Mouse (Mus musculus): ENCODE results near the gene Smim17.
A peak's percentile ranks its signal among the peaks of the same experiment; 100 is the strongest.
"Not testable (repeated sequence)": the region's sequence is repeated elsewhere in the genome, so short reads cannot be mapped to it uniquely, and the experiment has no call there.

Smim17 gene

DNA sequence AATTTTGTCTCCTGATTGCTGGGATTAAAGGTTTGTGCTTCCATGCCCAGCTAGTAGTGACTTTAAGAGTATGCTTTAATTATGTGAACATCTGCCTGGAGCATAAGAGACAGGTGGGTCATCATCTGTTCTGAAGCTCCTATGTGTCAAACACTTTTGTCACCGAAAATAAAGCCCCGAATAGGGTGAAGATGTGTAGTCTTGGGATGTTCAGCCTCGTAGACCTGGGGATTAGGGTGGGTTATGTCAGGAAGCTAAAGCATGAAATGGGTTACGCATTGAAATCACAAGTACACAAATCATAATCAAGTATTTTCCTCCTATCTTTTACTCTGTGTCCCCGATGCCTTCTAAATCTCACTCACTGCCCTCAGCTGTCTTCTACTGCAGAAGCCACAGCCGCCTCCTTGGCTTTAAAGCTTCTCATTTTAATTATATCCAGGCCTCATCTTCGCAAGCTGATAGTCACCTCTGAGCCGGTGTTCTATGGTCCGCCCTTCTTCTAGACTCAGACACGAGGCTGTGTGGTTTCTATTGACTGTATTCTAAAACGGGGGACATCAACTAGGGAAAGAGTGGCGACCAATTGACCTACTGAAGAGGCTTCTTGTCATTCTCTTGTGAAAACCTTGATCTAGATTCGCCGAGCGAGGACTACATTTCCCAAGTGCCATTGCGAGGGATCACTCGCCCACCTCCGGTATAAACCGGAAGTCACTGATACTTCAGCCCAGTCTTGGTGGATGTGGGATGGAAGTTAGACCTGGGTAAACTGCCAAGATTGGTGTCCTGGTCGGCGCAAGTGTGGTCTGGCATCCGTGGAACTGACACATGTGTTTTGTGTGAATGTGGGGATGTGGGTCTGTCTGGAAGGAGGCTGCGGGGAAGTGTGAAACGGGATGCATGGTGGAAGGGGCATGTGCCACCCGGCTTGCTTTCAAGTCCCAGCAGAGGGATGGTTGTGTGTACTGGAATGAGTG lies at the start of gene Smim17:
Gene Smim17, plus strand, starts transcription at position 720 of the 980 bp plus-strand sequence.
- peak; percentile 82 to 83 for DNase-seq

DNA sequence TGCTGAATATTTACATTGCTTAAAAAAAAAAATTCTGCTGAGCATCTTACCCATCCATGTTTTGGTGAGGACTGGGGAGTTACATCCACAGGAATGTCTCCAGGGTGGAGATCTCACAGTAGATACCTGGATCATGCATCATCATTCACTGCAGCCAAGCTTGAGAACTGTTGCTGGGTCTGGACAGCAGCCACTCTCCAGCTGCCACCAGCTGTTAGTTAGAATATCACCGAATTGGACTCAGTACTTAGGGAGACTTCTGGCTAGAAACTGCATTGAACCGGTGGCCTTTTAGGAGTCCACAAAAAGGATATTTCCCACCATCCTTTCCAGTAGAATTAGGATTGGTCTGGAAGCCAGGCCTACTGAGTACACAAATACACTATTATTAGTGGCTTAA lies 40.4 kb upstream of the Smim17 start:
- no peak for DNase-seq

DNA sequence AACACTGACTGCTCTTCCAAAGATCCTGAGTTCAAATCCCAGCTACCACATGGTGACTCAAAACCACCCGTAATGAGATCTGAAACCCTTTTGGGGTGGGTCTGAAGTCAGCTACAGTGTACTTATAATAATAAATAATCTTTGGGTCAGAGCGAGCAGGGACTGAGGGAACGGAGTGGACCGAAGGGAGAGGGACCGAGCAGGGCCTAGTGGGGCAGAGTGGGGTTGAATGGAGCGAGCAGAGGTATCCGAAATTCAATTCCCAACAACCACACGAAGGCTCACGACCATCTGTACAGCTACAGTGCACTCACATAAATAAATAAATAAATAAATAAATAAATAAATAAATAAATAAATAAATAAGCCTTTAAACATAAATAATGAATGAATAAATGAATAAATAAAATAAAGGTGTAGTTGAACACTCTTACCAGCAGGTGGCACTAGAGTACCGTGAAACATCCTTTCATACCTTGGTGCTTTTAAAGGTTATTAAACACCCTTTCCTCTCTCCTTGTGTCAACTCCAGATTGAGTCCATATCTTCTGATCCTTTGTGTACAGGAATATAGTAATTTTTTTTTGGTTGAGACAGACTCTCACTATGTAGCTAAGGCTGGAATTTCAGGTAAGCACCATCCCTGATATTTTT lies 39.5 kb upstream of the Smim17 start:
- peak; percentile 53 to 76 for DNase-seq

DNA sequence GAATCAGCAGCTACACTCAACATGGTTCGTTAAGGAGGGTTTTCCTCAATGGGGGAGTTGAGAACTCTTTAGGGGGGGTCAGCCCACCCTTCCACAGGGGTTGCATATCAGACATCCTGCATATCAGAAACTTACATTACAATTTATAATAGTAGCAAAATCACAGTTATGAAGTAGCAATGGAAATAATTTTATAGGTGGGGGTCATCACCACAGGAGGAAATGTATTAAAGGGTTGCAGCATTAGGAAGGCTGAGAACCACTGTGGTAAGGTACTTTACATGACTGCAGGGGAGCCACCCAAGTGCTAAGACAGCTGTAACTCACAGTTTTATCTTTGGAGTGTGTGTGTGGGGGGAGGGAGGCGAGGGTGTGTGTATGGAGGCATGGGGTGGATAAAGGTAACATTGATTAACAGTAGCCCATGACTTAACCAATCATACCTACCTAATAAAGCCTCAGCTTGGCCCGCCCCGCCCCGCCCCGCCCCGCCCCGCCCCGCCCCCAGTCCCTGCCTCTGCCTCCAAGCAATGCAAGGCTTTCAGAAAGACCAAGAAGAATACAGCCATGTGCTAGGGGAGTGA lies 37.9 kb upstream of the Smim17 start:
- no peak for DNase-seq

DNA sequence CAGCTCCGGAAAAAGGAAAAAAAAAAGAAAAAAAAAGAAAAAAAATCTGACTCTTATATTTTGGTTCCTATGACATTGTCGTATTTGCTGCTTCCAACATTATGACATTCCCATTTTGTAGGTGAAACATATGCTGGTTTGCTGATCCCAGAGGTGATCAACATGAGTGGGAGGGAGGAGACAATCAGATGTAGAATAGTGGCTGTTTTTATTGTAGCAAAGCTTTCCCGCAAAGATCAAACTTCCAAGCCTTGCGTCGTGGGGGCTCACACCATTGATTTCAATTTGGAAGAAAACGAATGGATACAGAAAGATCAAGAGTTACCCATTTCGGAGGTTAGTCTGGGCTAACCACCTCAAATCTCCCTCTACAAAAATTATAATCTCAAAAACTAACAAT lies 36.8 kb upstream of the Smim17 start:
- DNase-seq, result peak in 1 of 2 experiments; percentile 13

DNA sequence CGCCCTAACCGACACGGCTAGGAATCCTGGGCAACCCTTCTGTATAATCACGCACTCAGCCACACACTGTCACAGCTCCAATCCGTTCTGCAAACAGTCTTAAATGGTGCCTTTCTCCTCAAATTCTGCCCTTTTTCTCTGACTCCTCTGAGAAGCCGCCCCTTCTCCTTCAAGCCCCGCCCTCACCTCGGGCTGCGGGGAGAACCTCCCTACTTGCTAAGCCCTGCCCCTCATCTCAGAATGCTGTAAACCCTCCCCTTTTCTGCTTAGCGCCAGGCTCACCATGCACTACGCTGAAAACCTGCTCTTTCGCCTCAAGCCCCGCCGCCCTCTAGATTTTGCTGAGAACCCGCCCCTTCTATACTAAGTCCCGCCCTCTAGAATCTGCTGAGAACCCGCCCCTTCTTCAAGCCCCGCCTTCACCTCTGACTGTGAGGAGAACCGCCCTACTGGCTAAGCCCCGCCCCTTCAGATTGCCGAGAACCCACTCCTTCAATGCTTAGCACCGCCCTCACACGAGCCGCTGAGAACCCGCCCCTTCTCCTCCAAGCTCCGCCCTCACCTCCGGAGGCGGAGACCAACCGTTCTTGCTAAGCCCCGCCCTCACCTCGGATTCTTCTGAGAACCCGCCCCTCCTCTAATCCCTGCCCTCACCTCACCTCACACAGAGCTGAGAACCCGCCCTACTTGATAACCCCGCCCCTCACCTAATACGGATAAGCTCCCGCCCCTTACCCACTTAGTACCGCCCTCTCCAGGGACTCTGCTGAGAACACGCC lies 36.1 kb upstream of the Smim17 start:
- peak; percentile 99 to 100 for DNase-seq

DNA sequence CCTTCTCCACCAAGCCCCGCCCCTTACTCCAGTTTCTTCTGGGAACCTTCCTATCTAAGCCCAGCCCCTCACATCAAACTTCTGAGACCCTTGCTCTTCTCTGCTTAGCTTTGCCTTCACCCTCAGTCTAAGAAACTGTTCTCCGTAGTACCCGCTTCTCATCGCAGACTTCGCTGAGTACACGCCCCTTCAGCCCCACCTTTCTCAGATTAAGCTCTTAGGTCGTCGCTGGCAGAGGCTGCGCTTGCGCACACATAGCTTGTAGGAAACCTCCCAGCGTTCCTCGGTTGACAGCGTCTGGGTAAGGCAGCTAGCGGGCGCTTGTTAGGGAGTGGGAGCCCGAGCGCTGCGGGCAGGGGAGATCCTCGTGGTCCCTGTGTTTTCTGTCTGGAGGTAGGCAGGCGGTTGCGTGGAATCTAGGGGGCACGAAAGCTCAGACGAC lies 35.4 kb upstream of the Smim17 start, which contains the start of gene Zfp78:
Gene Zfp78, plus strand, starts transcription at position 234 of the 442 bp plus-strand sequence.
- peak in 1 of 2 experiments; percentile 91 for DNase-seq

DNA sequence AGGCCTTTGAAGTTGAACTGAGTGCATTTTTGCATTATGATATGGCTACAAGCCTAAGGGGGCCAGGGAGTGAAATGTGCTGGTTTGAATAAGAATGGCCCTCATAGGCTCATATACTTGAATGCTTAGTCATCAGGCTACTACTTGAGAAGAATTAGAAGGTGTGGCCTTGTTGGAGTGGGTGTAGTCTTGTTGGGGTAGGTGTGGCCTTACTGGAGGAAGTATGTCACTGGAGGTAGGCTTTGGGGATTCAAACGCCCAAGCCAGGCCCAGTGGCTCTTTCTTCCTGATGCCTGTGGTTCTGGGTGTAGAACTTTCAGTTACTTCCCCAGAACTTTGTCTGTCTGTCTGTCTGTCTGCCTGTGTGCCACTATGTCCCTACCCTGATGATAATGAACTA lies 33.8 kb upstream of the Smim17 start:
- DNase-seq, result no peak

DNA sequence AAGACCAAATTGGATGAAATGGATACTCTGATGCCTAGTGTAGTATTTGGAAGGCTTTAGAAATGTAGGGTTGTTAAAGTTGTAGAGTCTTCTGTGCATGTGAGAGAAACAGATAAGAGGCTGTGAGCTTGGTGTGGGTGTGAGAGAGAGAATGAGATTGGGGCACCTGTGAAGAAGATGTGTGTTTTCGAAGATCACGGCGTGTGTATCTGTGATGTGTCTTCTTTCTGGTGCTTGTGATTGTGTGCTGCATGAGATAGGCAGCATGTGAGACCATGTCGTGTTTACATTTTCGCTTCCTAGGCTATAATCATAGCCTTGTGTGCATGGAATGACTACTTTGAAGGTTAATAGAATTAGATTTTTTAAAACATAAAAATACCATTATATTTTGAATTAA lies 31.3 kb upstream of the Smim17 start:
- DNase-seq, result no peak

DNA sequence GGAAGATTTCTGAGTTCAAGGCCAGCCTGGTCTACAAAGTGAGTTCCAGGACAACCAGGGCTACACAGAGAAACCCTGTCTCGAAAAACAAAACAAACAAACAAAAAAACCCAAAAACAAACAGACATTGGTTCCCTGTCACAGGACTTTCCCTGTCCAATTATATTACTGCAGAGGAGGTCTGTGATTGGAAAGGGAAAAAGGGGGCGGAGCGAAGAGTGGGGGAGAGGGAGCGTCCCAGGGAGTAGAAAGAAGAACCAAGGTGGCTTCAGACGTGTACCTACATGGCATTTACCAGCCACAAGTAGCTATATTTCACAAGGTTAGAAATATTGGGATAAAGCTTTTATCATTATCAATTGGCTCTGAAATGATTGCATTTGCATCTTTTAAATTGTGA lies 30.4 kb upstream of the Smim17 start:
- not testable (repeated sequence) for DNase-seq

DNA sequence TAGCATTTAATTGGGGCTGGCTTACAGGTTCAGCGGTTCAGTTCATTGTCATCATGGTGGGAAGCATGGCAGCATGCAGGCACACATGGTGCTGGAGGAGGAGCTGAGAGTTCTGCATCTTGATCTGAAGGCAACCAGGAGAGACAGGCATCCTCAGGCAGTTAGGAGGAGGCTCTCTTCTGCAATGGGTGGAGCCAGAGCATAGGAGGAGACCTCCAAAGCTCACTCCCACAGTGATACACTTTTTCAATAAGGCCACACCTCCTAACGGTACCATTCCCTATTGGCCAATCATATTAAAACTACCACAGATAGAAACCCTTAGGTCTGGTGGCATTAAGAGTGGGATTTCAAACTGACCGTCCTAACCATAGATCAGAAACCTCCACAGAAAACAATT lies 29.1 kb upstream of the Smim17 start:
- no peak for DNase-seq

DNA sequence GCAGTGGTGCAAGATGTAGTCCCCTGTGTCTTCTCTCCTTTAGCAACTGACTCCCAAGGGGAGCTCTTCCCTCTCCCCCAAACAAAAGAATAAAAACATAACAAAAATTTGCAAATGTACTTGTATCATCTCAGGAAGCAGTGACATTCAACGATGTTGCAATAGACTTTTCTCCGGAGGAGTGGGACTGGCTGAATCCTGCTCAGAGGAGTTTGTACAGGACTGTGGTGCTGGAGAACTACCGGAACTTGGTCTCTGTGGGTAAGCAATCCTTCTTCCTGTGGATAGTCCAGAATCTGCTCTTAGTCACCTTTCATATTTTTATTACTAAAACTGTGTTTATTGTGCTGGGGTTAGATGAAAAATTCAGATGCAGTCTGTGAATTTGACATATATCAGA lies 25.5 kb upstream of the Smim17 start:
- no peak for DNase-seq

DNA sequence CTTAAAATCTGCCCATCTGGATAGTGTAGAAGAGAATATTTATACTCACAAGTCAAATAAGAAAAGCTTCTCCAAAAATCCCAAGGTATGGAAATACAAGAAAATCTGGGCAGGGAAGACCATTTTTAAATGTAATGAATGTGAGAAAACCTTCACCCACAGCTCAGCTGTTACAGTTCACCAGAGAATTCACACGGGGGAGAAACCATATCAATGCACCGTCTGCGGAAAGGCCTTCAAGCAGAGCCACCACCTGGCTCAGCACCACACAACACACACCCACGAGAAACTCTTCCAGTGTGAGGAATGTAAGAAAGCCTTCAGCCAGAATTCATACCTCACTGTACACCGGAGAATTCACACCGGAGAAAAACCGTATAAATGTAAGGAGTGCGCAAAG lies 20.1 kb upstream of the Smim17 start:
- DNase-seq, result no peak

DNA sequence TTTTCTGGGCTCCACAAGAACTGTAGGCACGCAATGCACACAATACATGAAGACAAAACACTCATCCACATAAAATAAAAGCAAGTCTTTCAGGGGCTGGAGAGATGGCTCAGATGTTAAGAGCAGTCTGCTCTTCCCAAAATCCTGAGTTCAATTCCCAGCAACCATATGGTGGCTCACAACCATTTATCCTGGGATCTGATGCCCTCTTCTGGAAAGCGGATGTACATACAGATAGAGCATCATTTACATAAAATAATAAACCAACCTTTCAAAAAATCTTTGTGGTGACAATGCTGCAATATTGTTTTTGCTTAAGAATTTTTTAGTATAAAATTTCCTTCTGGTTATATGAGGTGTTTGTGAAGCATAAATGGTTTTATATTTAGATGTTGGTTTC lies 17.1 kb upstream of the Smim17 start:
- DNase-seq, result no peak

DNA sequence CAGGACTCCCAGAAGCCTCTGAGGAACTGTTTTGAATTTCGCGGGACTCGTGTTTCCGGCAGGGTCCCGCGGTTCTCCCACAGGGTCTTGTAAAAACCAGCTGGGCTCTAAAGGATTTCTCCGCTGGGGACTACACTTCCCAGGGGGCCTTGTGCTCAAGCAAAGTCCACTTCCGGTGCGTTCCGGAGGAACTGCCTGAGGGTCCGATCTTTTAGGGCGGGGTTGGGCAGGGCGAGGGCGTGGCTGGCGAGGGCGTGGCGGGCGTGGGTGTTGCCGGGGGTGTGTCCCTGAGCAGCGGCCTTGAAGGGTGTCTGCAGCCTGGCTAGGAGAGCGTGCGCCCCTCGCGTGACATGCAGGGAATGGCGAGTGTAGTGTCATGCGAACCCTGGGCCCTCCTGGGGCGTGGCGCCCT lies 15.5 kb upstream of the Smim17 start, which contains the start of gene Zfp28:
Gene Zfp28, plus strand, starts transcription at position 252 of the 412 bp plus-strand sequence.
- DNase-seq, result peak; percentile 97 to 98

DNA sequence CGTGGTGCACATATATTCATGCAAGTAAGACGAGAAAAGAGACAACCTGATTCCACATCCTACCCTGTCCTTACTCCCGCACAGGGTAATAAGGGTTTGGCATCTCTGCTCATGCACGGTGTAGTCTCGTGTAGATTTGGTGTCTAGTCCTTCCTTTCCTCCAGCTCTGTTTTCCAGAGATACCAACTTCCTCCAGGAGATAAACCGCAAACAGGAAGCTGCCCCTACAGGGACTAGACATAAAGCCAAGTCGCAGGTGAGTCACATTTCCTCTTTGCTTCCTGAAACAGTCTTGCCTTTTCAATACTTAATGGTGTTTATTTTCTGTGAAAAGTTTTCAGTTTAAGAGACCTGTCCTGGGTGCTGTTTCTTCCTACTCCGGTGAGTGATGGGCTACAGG lies 14.5 kb upstream of the Smim17 start:
- no peak for DNase-seq

DNA sequence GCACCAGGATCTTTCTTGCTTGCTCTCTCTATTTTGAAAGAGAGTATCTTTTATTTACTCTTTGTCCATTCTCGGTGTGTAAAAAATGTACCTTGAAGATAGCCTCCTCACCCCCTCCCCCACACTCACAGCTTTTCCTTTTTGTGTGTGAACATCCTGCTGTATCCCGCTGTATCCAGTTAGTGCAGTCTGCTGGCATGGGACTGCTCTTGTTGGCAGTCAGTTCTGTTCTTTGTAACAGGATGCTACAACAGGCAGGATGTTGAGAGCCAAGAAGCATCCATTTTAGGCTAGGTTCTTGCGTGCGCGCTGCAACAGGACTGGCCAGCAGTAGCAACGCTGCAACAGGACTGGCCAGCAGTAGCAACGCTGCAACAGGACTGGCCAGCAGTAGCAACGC lies 11.5 kb upstream of the Smim17 start:
- peak; percentile 17 to 18 for DNase-seq

DNA sequence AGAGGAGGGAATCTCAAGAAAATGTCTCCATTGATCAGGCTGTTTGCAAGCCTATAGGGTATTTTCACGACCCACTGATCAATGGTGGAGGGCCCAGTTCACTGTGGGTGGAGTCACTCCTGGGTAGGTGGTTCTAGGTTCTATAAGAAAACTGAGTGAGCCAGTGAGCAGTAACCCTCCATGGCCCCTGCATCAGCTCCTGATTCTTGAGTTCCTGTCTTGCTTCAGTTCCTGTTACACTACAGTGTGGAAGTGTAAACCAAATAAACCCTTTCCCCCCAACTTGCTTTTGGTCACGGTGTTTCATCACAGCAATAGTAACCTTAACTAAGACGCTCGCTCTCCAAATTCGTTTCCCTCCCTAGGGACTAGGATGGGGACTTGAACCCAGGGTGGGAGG lies 9.5 kb upstream of the Smim17 start:
- DNase-seq, result no peak

DNA sequence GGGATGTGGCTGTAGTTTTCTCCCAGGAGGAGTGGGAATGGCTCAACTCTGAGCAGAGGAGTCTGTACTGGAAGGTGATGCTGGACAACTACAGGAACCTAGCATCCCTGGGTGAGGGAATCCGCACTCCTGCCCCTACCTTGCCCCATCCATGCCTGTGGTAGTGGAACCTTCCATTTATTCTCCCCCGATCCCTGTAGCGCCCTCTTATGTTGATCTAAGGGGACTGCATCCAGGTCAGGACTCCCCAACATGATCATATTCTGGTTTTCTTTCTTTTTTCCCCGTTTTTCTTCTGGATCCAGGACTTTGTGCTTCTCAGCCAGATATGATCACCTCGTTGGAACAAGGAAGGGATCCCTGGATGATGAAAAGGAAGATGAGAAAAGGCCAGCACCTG lies 9.1 kb upstream of the Smim17 start:
- DNase-seq, result no peak

DNA sequence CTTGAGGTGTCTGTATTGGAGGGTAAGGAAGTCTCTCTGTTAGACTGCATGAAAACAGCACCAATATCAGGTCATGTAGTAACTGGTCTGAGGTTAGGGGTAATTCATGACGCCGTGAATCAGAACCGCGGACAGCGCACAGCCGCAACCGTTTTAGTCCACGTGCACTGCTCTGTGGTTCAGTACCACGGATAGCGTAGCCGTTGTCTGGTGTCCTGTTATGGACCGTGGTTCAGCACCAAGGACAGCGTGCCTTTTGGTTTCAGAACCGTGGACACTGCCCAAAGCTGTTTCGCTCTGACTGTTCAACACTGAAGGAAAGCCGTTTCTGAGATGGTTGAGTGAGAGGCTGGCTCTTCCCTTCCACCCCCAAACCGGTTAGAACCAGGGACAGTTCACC lies 11.5 kb downstream of the Smim17 start, which contains the start of gene Gm20715:
Gene Gm20715, plus strand, starts transcription at position 235 of the 400 bp plus-strand sequence.
- peak; percentile 56 to 77 for DNase-seq

DNA sequence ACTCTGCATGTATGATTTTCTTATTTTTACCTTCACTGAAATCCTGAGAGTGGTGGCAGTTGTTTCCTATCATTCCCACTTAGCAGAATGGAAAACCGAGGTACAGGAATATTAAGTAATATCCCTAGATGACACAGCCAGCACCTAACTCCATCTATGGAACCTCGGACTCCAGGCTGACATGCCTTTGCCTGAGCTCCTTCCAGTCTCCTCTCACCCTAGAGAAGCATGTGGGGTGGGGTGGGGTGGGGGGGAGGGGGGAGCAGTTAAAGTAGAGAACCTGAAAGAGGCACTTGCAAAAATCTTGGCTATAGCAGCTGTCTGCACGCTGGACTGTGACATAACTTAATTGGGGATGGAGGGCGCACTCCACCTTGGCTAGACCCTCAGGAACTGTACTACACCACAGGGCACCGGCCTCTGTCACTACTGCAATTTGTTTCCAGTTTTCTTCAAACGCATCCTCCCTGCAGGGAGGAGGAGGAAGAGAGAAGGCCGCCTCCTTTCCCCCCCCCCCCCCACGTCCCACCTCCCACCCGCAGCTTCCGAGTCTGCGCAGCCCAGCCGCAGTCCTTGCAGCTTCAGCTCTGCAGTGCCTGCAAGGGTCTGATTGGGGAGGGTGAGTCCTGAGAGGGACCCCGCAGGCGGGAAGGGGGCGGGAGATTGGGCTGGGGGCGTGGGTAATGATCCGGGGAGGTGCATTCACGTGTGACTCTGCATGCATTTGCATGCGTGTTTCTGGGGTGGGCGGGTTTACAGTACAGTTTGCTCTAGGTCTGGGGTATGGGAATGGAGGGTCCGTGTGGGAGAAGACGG lies 16.3 kb downstream of the Smim17 start:
- peak; percentile 49 to 66 for DNase-seq

DNA sequence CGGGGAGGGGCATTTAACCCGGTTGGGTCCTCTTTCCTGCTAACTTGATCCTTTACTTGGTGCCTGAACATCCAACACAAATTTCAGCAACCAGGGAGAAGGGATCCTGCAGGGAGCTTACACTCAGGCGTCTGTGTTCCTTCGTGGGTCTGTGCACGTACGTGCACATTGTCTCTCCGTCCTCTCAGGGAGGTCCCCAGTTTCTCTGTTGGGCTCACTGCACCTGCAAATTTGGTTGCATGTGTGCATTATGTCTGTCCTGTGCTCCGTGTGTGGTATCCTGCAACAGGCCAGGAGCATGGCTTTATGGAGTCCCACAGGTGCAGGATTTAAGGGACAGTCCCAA lies 16.9 kb downstream of the Smim17 start:
- DNase-seq, result no peak

All from cerebellum, postnatal 10 days (tissue).